Mouse (Mus musculus) heart, postnatal 0 days (tissue): Measurements from ENCODE around the gene Optc. TPM values are rescaled to one million over a fixed set of nuclear protein-coding genes. Genes with fewer than 3 reads are reported as not detected.

Source experiments
- ATAC-seq: fragments of 200-750 bp; cut with Nextera tagmentation; 2 replicates; pipeline ENCODE4 v1.8.0; 2017; ENCODE audit warnings: low read depth, moderate number of reproducible peaks, moderate library complexity; ENCODE audit not compliant: insufficient read depth
- DNase-seq: peaks from one replicate; pipeline ENCODE4 v3.0.0-alpha.2; 2016; ENCODE audit warnings: low spot score
- H3K27ac ChIP-seq: fragments of 300-500 bp; sonication (generic); 2 replicates; pipeline ENCODE4 v1.5.1; 2014; ENCODE audit warnings: low read depth, mild to moderate bottlenecking
- H3K27me3 ChIP-seq: fragments of 300-500 bp; sonication (generic); 2 replicates; pipeline ENCODE4 v1.6.1; 2014; ENCODE audit warnings: low read length, mixed read lengths; ENCODE audit not compliant: control insufficient read depth, insufficient read depth
- H3K36me3 ChIP-seq: fragments of 300-500 bp; sonication (generic); replicated peaks from 2 replicates; pipeline ENCODE4 v1.6.1; 2014; ENCODE audit warnings: low read length, mixed read lengths; ENCODE audit not compliant: control insufficient read depth, insufficient read depth
- H3K4me1 ChIP-seq: fragments of 300-500 bp; sonication (generic); 2 replicates; pipeline ENCODE4 v1.6.1; 2014; ENCODE audit warnings: antibody characterized with exemption; ENCODE audit not compliant: control insufficient read depth, insufficient read depth
- H3K4me2 ChIP-seq: fragments of 300-500 bp; sonication (generic); 2 replicates; pipeline ENCODE4 v1.6.1; 2014; ENCODE audit warnings: low read depth, mild to moderate bottlenecking, low read length, moderate library complexity
- H3K4me3 ChIP-seq: fragments of 300-500 bp; sonication (generic); 2 replicates; pipeline ENCODE4 v1.5.1; 2014; ENCODE audit warnings: low read depth, low read length
- H3K9ac ChIP-seq: fragments of 300-500 bp; sonication (generic); replicated peaks from 2 replicates; pipeline ENCODE4 v1.6.1; 2014; ENCODE audit warnings: low read depth, low read length, mixed read lengths
- H3K9me3 ChIP-seq: fragments of 300-500 bp; sonication (generic); replicated peaks from 2 replicates; pipeline ENCODE4 v1.6.1; 2016; ENCODE audit warnings: low read length; ENCODE audit not compliant: control insufficient read depth
- CTCF ChIP-seq: IDR thresholded peaks from 2 replicates; pipeline ENCODE4 v1.5.1; 2016; ENCODE audit warnings: antibody characterized with exemption, control low read depth, low read depth
- EP300 ChIP-seq: IDR thresholded peaks from 2 replicates; pipeline ENCODE4 v1.6.1; 2016; ENCODE audit warnings: antibody characterized with exemption, low read depth
- WGBS: fragments of 180-500 bp; shearing (Covaris S2); extraction: QIAGEN DNeasy Blood & Tissue Kit; methylation state at CpG from one replicate; pipeline ENCODE4 v1.1.7; 2014; 5-methylcytosine and 5-hydroxymethylcytosine counted together
- polyA plus RNA-seq: library from polyadenylated mRNA; unstranded; fragments of >200 nt; fragmentation: Nextera tagmentation; extraction: Ambion mirVana; gene quantifications from 2 replicates; pipeline ENCODE4 v1.2.1, GENCODE M21; 2015
- total RNA-seq: library from RNA; depleted of rRNA; stranded (reverse); fragments of >200 nt; gene quantifications from 2 replicates; pipeline ENCODE4 v1.2.3, GENCODE M21; 2014; ENCODE audit warnings: low replicate concordance

Optc gene
- total and polyA plus RNA-seq, 2 experiments from 2014 or later = 0.07 to 3.2 TPM

DNA sequence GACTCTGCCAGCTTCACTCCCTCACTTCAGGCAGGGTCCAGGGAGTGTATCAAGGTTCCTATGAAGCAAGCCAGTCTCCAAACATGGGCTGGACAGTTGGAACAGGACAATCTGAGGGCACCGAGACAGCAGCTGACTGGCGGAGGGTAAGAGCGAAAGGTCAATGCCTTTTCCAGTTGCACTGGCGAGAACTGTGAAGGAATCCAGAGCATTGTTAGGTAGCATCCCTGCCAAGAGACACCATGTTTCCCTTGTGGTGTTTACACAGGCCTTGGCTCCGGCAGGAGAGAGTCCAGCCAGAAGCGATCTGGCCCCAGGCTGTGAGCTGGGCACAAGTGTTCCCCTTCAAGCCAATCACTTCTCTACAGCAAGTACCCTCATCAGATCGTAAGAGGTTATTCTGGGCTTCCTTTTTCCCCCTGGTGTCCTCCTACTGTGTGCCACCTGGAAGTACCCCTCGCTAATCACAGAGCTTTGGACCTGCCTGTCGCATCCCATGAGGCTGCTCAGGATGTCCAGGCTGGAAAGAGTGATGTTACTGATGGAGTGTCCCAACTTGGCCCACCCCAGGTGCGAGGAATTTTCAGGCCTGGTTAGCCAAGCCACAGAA, 26.7 kb upstream of the Optc start:
- Histone ChIP-seq H3K27ac (0 out of 2 replicates have a peak overlapping the region, but pooled peaks have one; percentile 8), H3K9ac (no peak overlapping the region), H3K36me3 (no peaks in the 10 kb centered on the region), H3K9me3 (0 out of 2 replicates have a peak, but pooled peaks cover 4% of the 10 kb centered on the region), H3K4me2 (no peak overlapping the region), H3K27me3 (no peaks in the 10 kb centered on the region), H3K4me1 (no peaks in the 10 kb centered on the region), H3K4me3 (no peak overlapping the region)
- TF ChIP-seq CTCF (no peak), EP300 (no peak)
- ATAC-seq (peak; percentile 45), DNase-seq (no peak)
- WGBS = 72% methylated on average over 10 of the region's 10 CpGs

DNA sequence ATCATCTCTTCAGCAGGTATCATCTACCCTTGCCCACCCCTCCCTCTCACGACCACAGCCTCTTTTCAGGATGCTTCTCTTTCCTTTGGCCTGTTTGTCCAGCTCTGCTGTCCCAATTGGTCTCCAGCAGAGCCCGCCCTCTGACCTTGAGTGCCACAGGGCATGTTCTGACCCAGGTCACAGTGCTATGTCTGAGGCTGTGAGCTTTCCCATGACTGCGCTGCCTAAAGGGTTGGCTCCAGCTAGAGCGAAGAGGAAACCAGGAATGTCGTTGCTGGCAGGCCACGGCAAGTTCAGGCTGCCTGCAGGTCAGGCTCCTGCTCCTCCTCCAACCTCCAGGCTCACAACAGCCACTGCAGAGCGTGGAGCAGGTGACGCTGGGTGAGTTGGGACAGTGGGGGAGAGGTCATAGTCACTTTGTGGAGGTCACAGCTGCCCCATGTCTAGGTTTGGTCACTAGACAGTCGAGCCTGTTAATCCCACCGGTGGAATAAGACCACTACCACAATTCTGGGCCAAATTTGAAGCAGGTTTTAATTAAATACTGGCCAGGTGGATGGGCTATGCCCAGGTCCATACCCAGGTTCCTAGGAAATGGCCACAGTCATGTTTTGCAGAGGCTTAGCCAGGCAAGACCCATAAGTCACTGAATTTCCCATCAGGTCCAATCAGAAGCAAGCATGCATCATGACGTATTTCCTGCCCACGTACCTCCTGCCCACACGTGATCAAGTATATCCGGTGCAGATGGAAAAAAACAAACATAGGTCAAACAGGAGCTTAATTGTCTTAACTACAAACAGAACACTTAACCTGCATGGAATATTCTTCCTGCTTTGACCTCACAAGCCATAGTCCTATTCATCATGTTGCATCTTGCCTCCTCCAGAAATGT, 25.7 kb upstream of the Optc start:
- WGBS = 61% methylated on average over 14 of the region's 14 CpGs
- DNase-seq (no peak), ATAC-seq (peak; percentile 42)
- no peaks in the 10 kb centered on the region for H3K4me1 ChIP-seq
- TF ChIP-seq EP300 (no peak), CTCF (no peak)
- no peak overlapping the region for H3K9ac ChIP-seq
- 0 out of 2 replicates have a peak, but pooled peaks cover 4% of the 10 kb centered on the region for H3K9me3 ChIP-seq
- no peak overlapping the region for H3K4me3 ChIP-seq
- H3K4me2 ChIP-seq = no peak overlapping the region
- no peaks in the 10 kb centered on the region for H3K36me3 ChIP-seq
- H3K27me3 ChIP-seq = no peaks in the 10 kb centered on the region
- H3K27ac ChIP-seq = no peak overlapping the region

DNA sequence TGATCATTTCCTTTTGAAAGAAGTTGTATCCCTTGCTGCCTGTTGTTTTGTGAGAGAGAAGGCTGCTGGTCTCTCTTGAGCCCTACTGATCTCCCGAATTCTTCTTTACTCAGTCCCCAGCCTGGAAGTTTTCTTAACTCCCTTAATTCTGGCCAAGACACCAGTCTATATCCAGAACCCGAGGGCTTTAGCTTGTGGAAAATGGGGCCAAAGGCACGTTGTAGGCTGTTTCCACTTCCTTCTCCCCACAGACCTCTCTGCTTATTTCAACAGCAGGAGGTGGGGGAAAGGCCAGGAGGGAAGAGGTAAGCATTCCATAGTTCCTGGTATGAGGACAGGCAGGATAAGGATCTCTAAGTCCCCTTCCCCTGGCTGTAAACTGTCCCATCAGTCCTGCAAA, 22.2 kb upstream of the Optc start:
- H3K9me3 ChIP-seq = no peaks in the 10 kb centered on the region
- H3K9ac ChIP-seq = no peak overlapping the region

DNA sequence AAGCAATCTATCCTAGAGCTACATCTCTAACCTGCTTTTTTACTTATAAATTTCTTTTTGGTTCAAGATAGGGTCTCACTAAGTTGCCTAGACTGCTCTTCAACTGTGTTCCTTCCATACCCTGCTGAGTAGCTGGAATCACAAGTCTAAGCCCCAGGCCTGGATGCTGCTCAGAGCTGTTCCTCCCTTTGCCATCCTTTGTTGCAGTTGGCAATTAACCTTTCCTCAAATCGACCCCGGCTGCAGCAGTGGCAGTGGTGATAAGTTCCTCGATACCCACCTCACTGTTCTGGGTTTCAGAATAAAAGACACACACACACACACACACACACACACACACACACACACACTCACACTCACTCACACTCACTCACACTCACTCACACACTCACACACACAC, 17.4 kb upstream of the Optc start:
- H3K4me3 ChIP-seq = no peak overlapping the region
- H3K4me1 ChIP-seq = peaks cover 17% of the 10 kb centered on the region
- H3K27me3 ChIP-seq = no peaks in the 10 kb centered on the region
- 74% methylated on average over 3 of the region's 3 CpGs for WGBS
- H3K36me3 ChIP-seq = no peaks in the 10 kb centered on the region
- no peak for DNase-seq
- H3K4me2 ChIP-seq = no peak overlapping the region
- no peak for ATAC-seq
- no peaks in the 10 kb centered on the region for H3K9me3 ChIP-seq
- no peak overlapping the region for H3K9ac ChIP-seq
- no peak overlapping the region for H3K27ac ChIP-seq
- TF ChIP-seq EP300 (no peak), CTCF (no peak)

More for the DNA sequence above, 22.2 kb upstream of the Optc start:
- Histone ChIP-seq H3K27ac (no peak overlapping the region), H3K4me2 (no peak overlapping the region), H3K4me1 (no peaks in the 10 kb centered on the region), H3K27me3 (no peaks in the 10 kb centered on the region), H3K4me3 (no peak overlapping the region), H3K36me3 (no peaks in the 10 kb centered on the region)
- 35% methylated on average over 3 of the region's 3 CpGs for WGBS
- no peak for TF ChIP-seq CTCF
- TF ChIP-seq EP300 = no peak
- ATAC-seq (no peak), DNase-seq (no peak)

DNA sequence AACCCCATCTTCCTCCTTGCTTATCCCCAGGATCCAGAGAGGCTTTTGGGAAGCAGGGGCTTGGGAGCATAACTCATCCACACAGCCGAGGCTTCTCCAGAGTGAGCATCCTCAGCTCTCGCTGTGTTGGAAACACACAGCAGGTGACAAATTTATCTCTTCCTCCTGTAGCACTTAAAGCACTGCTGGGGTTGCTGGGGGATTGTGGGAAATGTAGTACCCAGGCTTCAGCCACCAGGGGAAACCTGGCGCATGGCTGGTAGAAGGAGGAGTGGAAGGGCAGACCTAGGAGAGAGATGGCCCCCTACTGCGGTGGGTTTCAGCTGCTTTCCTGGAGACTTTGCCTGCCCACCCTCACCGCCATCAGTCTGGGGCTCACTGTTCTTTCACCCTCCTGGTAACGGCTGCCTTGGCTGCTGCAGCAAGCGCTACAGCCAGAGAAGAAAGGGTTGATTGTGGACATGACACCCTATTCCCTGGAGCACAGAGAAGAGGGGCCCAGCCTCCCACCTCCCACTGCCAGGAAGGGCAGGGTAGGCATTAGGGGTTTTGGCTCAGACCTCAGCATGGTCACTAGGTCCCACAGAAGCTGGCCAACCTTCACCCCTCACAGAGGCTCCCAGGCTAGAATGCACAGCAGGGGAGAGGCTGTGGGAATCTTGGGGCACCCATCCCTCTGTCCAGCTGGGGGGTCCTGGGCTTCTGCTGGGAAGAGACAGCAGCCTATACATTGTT, 16.5 kb upstream of the Optc start:
- H3K27ac ChIP-seq = no peak overlapping the region

More for the DNA sequence above, 16.5 kb upstream of the Optc start:
- H3K27me3 ChIP-seq = no peaks in the 10 kb centered on the region
- peaks cover 17% of the 10 kb centered on the region for H3K4me1 ChIP-seq
- ATAC-seq = no peak
- WGBS = 44% methylated on average over 7 of the region's 7 CpGs
- H3K4me3 ChIP-seq = no peak overlapping the region
- no peak overlapping the region for H3K9ac ChIP-seq
- DNase-seq = no peak
- no peak overlapping the region for H3K4me2 ChIP-seq
- TF ChIP-seq CTCF (peak; percentile 41), EP300 (no peak)
- H3K9me3 ChIP-seq = no peaks in the 10 kb centered on the region
- no peaks in the 10 kb centered on the region for H3K36me3 ChIP-seq
